Mouse (Mus musculus) neutrophil, adult 5-6 weeks (primary cell): ENCODE data around the gene Eif2b2. TPM values are rescaled to one million over a fixed set of nuclear protein-coding genes. Genes with fewer than 3 reads are reported as not detected.
A peak's percentile ranks its signal among the peaks of the same experiment; 100 is the strongest.

Source experiments
- ATAC-seq: fragments of 151-379, 151-347 bp; 2 replicates; pipeline ENCODE4 v1.8.0; 2017; ENCODE audit warnings: mild to moderate bottlenecking, moderate TSS enrichment; ENCODE audit not compliant: insufficient number of reproducible peaks, poor library complexity, low FRiP score, severe bottlenecking; ENCODE audit errors: extremely low read depth
- total RNA-seq: library from RNA; stranded (forward); fragments of 200-1000 nt; gene quantifications from 2 replicates; pipeline ENCODE4 v1.2.3, GENCODE M21; 2017

The Eif2b2 gene
- total RNA-seq, 1 experiment from 2014 or later = 55.7 TPM

GRCm38 (mm10) chr12:85192461-85193108 is 26.7 kb upstream of the Eif2b2 start:
- 0 out of 2 replicates have a peak, but pooled peaks have one; percentile 27 for ATAC-seq

DNA sequence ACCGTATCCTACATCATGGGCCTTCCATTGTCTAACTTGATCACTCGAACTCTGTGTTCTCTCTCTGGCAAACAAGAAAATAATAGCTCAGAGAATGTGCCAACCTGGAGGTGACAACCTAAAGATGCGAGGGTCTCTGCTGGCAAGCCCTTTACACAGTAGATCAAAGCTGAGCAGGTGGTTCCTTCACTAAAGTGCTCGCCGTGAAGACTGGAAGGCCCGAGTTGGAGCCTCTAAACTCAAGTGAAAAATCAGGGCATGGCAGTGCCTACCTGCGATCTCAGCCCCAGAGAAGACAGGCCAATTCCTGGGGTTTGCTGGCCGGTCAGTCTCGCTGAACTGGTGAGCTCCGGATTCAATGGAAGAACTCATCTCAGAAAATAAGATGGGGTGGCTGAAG is 26.1 kb upstream of the Eif2b2 start:
- ATAC-seq = no peak

DNA sequence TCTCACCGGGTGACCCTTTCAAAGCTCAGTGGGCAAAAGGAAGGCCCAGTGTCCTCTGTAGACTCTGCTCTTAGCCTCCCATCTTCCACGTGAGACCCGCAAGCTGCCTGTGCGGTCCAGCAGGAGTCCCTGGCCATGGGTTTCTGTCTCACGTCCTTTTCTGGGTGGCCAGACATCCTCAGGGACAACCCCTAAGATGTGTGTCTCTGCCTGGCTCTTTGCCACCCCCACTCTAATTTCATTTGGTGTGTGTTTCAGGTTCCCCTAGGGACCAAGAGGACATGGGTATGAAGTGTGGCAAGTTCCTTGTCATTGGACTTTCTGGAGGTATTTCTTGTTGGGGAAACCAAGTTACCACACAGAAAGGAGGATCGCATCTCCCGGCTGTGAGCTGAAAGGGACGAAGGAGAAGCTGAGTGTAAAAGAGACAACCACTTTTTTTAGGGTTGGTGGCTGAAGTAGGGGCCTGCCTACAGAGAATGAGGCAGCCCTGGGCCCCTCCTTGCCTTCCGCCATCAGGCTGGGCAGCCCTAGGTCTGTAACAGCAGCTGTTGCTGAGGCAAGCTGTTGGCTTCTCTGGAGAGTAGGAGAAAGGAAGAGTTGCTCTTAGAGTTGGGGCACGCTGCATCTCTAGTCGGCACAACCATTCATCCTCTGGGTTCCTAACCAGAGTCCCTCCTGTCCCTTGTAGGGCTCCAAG is 25.2 kb upstream of the Eif2b2 start:
- no peak for ATAC-seq

- no peak for ATAC-seq
Measured at GRCm38 (mm10) chr12:85194623-85195018, 24.7 kb upstream of the Eif2b2 start.

DNA sequence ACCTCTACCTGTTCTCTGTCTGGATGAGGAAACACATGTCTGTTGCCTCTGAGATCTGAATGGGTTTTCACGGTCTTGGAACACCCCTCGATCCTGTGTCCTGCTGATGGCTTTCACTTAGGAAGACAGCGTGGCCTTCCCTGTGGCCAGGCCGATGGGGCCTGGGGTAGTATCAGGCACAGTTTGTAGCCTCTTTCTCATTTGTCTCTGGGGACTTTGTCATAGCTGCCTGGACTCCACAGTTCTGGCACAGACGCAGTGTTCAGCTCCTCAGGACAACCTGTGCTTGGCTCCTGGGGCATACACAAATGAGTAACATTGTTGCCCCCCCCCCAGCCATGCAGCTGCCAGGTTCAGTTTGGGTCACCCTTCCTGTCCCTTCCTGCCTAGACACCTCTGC is 24.2 kb upstream of the Eif2b2 start:
- ATAC-seq = no peak

DNA sequence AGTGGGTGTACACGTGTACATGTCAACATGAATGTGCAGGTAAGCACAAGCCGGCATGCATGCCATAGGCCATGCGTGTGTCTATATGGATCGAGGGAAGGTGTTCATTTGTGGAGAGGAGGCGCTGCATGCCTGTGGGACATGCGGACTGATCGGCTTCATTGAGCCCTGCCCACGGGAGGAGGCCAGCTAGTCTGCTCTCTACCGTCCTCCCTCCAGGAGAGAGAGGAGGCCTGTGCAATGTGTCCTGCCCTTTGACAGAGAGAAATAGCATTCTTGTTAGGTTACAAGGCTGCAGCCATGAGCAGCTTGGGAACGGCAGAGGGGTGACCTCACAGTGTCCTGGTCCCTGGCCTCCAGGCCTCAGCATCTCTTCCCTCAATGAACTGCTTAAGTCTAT is 23.1 kb upstream of the Eif2b2 start:
- ATAC-seq = no peak

- no peak for ATAC-seq
Measured at GRCm38 (mm10) chr12:85197371-85197770, 21.9 kb upstream of the Eif2b2 start.

GRCm38 (mm10) chr12:85197936-85198335 is 21.3 kb upstream of the Eif2b2 start:
- no peak for ATAC-seq

- ATAC-seq = no peak
Measured at GRCm38 (mm10) chr12:85199954-85200353, 19.3 kb upstream of the Eif2b2 start.

DNA sequence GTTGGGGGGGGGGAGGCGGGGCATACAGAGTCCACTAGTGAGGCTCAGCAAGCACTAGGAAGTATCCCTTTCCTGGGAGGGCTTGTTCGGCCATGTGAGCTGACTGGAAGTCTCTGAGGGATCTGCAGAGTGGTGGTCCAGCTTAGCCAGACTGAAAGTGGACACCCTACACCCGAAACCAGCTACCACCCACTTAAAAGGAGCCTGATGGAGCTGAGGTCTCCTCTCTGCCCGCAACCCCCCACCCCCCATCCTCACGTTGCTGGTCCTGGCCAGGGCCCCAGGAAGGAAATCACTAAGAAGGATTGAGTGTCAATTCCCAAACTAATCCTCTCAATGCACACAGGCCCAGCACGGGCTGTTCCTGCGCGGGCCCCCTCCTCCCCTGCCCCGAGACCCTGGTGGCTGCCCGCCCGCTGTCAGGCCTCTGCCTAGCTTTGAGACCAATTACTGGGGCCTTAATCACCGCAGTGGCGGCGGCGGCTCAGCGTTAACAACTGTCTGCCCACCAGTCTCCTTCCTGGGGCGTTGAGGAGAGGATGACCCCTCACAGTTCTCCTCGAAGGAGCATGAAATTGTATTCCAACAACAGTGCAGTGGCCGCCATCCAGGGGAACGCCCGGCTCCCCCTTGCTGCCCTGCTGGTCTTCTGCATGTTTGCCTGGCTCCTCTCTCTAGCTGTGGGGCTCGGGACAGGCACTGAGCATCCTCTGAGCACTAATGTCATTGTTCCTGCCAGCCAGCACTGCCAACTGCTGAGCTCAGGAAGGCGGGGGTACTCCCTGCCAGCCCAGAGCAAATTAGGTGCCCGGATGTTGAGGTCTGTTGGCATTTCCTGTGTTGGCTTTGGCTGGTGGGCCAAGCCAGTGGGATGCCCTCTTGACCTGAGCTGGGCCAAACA is 18.1 kb upstream of the Eif2b2 start:
- ATAC-seq = no peak

GRCm38 (mm10) chr12:85201830-85202147 is 17.5 kb upstream of the Eif2b2 start:
- ATAC-seq = no peak

- no peak for ATAC-seq
Measured at GRCm38 (mm10) chr12:85202191-85202590, 17.1 kb upstream of the Eif2b2 start.

DNA sequence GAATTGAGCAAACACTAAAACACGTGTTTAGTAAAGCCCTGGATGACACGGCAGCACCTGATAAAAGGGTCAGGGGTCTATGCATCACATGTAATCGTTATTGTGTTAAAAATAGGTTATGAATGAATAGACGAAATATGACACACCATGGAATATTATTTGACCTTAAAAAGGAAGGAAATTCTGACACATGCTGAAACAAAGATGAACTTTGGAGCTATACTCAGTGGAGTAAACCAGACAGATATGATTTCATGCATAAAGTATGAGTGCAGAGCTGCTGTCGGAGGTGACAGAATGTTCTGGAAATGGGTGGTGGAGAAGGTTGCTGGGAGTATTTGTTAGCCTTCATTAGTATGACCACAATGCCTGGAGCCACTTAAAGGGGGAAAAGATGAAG is 15.6 kb upstream of the Eif2b2 start:
- ATAC-seq = no peak

DNA sequence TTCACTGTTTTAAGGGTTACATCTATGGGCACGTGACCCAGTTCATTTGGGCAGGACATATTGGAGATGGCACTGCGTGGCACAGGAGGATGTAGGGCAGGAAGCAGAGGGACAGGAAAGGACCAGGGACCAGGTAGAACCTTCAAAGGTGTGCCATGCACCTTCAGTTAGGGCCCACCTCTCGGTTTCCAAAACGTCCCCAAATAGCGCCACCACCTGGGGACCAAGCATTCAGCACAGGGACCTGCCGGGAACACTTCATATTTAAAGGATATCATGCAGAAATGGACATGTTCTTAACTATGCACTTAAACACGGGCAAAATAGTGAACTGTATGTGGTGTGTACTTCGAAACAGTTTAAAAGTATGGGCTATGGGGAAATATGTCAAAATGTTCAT is 15.2 kb upstream of the Eif2b2 start:
- ATAC-seq = no peak

- ATAC-seq = no peak
Measured at GRCm38 (mm10) chr12:85205425-85205824, 13.9 kb upstream of the Eif2b2 start.

DNA sequence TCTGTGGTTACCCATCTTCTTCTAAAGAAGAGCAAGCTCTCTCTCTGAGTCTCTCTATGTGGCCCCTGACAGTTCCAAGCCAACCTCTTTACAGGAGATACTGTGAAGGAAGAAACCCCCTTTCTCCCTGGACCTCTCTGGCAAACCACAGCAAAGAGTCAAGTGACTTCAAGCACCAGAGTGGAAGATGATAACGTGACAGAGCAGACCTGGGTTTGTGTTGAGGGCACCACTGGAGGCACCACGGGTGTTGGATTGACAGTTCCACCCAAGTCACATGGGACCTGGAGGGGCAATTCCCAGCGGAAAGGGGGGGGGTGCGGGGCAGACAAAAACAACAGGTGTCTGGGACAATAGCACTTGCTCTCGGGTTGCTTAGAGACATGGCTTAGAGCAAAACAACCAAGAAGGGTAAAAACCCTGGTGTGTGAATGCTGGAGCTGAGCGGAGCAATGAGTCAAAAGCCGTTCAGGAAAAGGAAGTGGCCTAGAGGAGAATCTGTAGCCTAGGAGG is 10.5 kb upstream of the Eif2b2 start:
- ATAC-seq = no peak

DNA sequence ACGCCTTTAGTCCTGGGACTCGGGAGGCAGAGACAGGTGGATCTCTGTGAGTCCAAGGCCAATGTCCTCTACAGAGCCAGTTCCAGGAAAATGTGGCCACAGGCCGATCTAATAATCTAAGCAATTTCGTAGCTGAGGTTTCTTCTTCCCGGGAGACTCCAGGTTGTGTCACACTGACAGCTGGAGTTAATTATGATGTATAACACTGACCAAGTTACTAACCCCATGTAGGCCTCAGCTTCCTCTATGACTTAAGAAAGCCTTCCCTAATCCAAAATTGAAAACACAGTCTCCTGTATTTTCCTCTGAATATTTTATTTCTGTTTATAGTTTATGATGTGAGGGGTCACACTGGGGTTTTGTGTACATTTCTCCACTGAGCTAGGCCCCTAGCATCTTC is 4.2 kb upstream of the Eif2b2 start:
- ATAC-seq = no peak

DNA sequence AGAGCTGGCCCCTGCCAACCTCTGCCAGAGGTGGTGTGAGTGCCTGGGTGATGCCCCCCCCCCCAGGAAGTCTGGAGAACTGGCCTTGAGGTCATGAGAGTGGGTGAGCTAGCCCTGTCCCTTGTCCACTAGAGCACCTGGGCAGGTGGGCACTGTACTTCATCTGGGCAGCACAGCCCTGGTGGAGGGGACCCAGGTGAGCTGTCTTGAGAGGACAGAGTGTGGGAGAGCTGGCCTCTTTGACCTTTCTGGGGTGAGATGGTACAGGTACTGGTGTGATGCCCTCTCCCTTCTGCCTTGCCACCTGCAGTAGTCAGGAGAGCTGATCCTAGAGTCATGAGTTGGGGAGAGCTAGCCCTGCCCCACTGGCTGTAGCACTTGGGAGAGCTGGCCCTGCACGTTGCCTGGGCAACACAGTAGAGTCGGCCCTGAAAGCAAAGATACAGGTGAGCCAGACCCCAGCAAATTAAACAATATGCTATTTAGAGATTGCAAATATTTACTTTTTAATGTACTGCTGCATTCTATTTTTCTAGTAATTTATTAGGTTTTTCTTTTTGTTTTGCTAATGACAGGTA is 1.5 kb upstream of the Eif2b2 start:
- ATAC-seq = no peak

DNA sequence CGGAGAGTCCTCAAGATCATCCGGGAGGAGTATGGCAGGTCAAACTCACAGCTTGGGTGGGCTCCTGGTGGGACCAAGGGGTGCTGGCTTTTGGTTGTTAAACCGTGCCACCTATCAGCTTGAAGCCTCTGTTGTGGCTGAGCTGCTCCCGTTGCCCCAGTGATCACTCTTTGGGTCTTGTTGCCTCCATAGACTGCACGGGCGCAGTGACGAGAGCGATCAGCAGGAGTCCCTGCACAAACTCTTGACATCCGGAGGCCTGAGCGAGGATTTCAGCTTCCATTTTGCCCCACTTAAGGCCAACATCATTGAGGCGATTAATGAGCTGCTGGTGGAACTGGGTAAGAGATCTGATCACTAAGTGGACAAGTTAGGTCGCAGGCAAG is 617 bp downstream of the Eif2b2 start:
- ATAC-seq = no peak
